Comparison of ENCODE assay signal across 8 mouse cellular contexts in the genomic region with DNA sequence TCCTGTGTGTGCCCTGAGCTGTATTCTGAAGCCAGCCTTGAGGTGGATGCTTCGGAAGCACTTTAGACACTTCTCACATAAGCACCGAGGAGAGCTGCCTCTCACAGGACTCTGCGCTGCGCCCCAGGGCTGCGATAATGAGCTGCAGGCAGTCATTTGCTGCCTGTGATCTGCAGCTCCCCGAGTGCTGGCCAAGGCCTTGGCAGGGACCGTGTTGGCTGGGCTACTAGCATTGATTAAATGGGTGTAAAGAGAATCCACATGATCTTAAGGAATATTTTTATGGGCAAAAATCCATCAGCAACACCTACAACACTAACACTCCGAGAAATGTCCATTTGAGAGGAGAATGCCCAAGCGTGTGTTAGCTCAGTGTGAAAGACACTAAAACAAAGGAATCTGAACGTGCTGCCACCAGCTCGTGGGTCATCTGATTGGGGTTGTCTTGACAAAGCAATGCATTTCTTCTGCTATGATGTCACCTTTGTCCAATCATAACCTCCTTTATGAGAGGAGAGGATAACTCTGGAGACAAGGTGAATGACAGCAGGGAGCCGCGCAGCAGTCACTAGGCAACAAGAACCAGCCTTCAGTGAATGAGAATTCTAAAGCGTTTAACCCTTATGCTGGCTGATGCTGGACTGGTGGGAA. TPM values are rescaled to one million over a fixed set of nuclear protein-coding genes. Genes with fewer than 3 reads are reported as not detected.
DNase-seq lines count a peak whose midpoint lies in the region; ATAC-seq lines count a peak whose summit lies in the region.

No protein-coding gene starts in this region.

- no peaks in the 10 kb centered on the region for H3K27me3 ChIP-seq in midbrain, embryonic 13.5 days

- peak overlapping the region; percentile 15; the same call in 1 of the 2 replicates for H3K4me3 ChIP-seq in midbrain, embryonic 13.5 days (replicated peaks)

- peak; percentile 20 to 25 for DNase-seq in heart, postnatal 14 days
- DNase-seq in heart, adult 8-10 months (ENCODE audit: low spot score): no peak
- DNase-seq in layer of hippocampus, adult 8-10 months (ENCODE audit: low spot score in 2 of 2): peak; percentile 52 to 55
- DNase-seq in adrenal gland, adult (ENCODE audit: inconsistent age in 2 of 2, low spot score in 1 of 2): no peak
- no peak for DNase-seq in spleen, postnatal 10 days (ENCODE audit: low spot score in 2 of 2)
- DNase-seq in kidney, postnatal 25 days: no peak

- 10% methylated on average over 14 of the region's 14 CpGs for WGBS in midbrain, embryonic 13.5 days

- H3K4me2 ChIP-seq in midbrain, embryonic 13.5 days (replicated peaks): peak overlapping the region; percentile 50

- peaks cover 23% of the 10 kb centered on the region for H3K4me1 ChIP-seq in midbrain, embryonic 13.5 days (replicated peaks)

- peak overlapping the region; percentile 60 for H3K9ac ChIP-seq in midbrain, embryonic 13.5 days (replicated peaks)

- intact Hi-C loops in heart, postnatal 14 days (cut with DNase I): no loop called here

- H3K36me3 ChIP-seq in midbrain, embryonic 13.5 days: no peaks in the 10 kb centered on the region

- 0 out of 2 replicates have a peak, but pooled peaks have one; percentile 10 for ATAC-seq in erythroid progenitor cell, adult 5-6 weeks (replicated peaks; ENCODE audit: low FRiP score, poor library complexity, severe bottlenecking)
- ATAC-seq in midbrain, embryonic 13.5 days: peak; percentile 95

- no peaks in the 10 kb centered on the region for H3K9me3 ChIP-seq in midbrain, embryonic 13.5 days

- peak overlapping the region; percentile 94 for H3K27ac ChIP-seq in midbrain, embryonic 13.5 days

RNA-seq across cellular contexts. Expression of a gene that starts 35.7 kb away (rescaled TPM):
- 10 to 100 TPM; 11.4 to 12.3 TPM for total RNA-seq in heart, postnatal 14 days (2021)
- 10 to 100 TPM in 1 of 4 experiments, 1 to 10 TPM in 3; 6.3 to 11.3 (median 9.1) TPM for total RNA-seq in heart, adult 8-10 months (2022)
- 16.3 and 20.5 TPM in 2 replicates for total RNA-seq in erythroid progenitor cell, adult 5-6 weeks (2015; ENCODE audit: low replicate concordance)
- total RNA-seq in erythroid progenitor cell, adult 5-6 weeks (2017; ENCODE audit: low replicate concordance): 7.6 and 8.1 TPM in 2 replicates
- total RNA-seq in layer of hippocampus, adult 8-10 months (2022): 10 to 100 TPM; 71.9 to 83.2 (median 78.0) TPM
- 30.9 and 33.7 TPM in 2 replicates for polyA plus RNA-seq in midbrain, embryonic 13.5 days (2015; fragmentation: Nextera tagmentation; extraction: Ambion mirVana)

RNA-seq across cellular contexts. Expression of a gene that starts 53.7 kb away (rescaled TPM):
- total RNA-seq in heart, postnatal 14 days (2021): 10 to 100 TPM; 11.9 to 13.5 TPM
- total RNA-seq in heart, adult 8-10 months (2022): 1 to 10 TPM; 6.7 to 7.8 (median 6.9) TPM
- total RNA-seq in erythroid progenitor cell, adult 5-6 weeks (2015; ENCODE audit: low replicate concordance): 13.0 and 20.5 TPM in 2 replicates
- total RNA-seq in erythroid progenitor cell, adult 5-6 weeks (2017; ENCODE audit: low replicate concordance): 13.9 and 16.8 TPM in 2 replicates
- 10 to 100 TPM; 22.9 to 25.2 (median 24.0) TPM for total RNA-seq in layer of hippocampus, adult 8-10 months (2022)
- 9.6 and 11.3 TPM in 2 replicates for polyA plus RNA-seq in midbrain, embryonic 13.5 days (2015; fragmentation: Nextera tagmentation; extraction: Ambion mirVana)

Comparison
In these comparisons a context has a peak if more than half of its experiments do, and no peak if none do; other contexts are left out.
1. DNase-seq: peak in heart, postnatal 14 days (2 of 2) and layer of hippocampus, adult 8-10 months (2 of 2); none in heart, adult 8-10 months (single experiment), adrenal gland, adult (0 of 2), spleen, postnatal 10 days (0 of 2) and kidney, postnatal 25 days (0 of 2).